Mouse (Mus musculus): ENCODE measurements around the gene Syde2. TPM values are rescaled to one million over a fixed set of nuclear protein-coding genes. Genes with fewer than 3 reads are reported as not detected.
A peak's percentile ranks its signal among the peaks of the same experiment; 100 is the strongest.

Gene Syde2
- total and polyA plus RNA-seq, 3 experiments, result 0.02 to 0.76 TPM; not detected in 1

GRCm38 (mm10) chr3:145985333-145985925 is 2.2 kb upstream of the Syde2 start:
- Histone ChIP-seq H3K27me3 (ENCODE audit: insufficient read depth, low read length) (no peaks in the 10 kb centered on the region), H3K4me1 (ENCODE audit: insufficient read depth, low read depth, low read length) (peaks cover 19% of the 10 kb centered on the region), H3K9me3 (replicated peaks) (peaks cover 22% of the 10 kb centered on the region), H3K36me3 (replicated peaks) (peaks cover 4% of the 10 kb centered on the region), H3K4me3 (ENCODE audit: low read depth, low read length) (no peak overlapping the region)
- ATAC-seq (ENCODE audit: extremely low read depth, insufficient number of reproducible peaks, low FRiP score, poor library complexity, severe bottlenecking) (no peak), DNase-seq (ENCODE audit: low spot score) (no peak)
- TF ChIP-seq CTCF (IDR thresholded peaks at IDR 0.05; ENCODE audit: low read depth, low read length) (no peak), POLR2AphosphoS5 (IDR thresholded peaks at IDR 0.05; ENCODE audit: insufficient replicate concordance, low read depth, low read length) (no peak), GATA1 (IDR thresholded peaks at IDR 0.05; ENCODE audit: borderline replicate concordance, low read length) (no peak), GATA2 (IDR thresholded peaks at IDR 0.05; ENCODE audit: borderline replicate concordance, low read depth, low read length) (no peak), TAL1 (conservative IDR thresholded peaks at IDR 0.05; ENCODE audit: low read depth, low read length) (no peak)

GRCm38 (mm10) chr3:145986317-145987001 is 1.2 kb upstream of the Syde2 start:
- H3K4me3 ChIP-seq (ENCODE audit: low read depth, low read length), result no peak overlapping the region
- peaks cover 4% of the 10 kb centered on the region for H3K36me3 ChIP-seq (replicated peaks)
- H3K9me3 ChIP-seq (replicated peaks), result peaks cover 22% of the 10 kb centered on the region
- H3K27me3 ChIP-seq (ENCODE audit: insufficient read depth, low read length), result no peaks in the 10 kb centered on the region
- DNase-seq (ENCODE audit: low spot score) (no peak), ATAC-seq (ENCODE audit: extremely low read depth, insufficient number of reproducible peaks, low FRiP score, poor library complexity, severe bottlenecking) (no peak)
- H3K4me1 ChIP-seq (ENCODE audit: insufficient read depth, low read depth, low read length), result peaks cover 15% of the 10 kb centered on the region; the same call in 1 of the 2 replicates
- TF ChIP-seq TAL1 (conservative IDR thresholded peaks at IDR 0.05; ENCODE audit: low read depth, low read length), result no peak

- DNase-seq (ENCODE audit: low spot score), result no peak
- peaks cover 4% of the 10 kb centered on the region for H3K36me3 ChIP-seq (replicated peaks)
- ATAC-seq (ENCODE audit: extremely low read depth, insufficient number of reproducible peaks, low FRiP score, poor library complexity, severe bottlenecking), result no peak
- H3K27me3 ChIP-seq (ENCODE audit: insufficient read depth, low read length), result no peaks in the 10 kb centered on the region
- TF ChIP-seq GATA2 (IDR thresholded peaks at IDR 0.05; ENCODE audit: borderline replicate concordance, low read depth, low read length) (no peak), GATA1 (IDR thresholded peaks at IDR 0.05; ENCODE audit: borderline replicate concordance, low read length) (no peak), TAL1 (conservative IDR thresholded peaks at IDR 0.05; ENCODE audit: low read depth, low read length) (no peak), CTCF (IDR thresholded peaks at IDR 0.05; ENCODE audit: low read depth, low read length) (no peak), POLR2AphosphoS5 (IDR thresholded peaks at IDR 0.05; ENCODE audit: insufficient replicate concordance, low read depth, low read length) (no peak)
- peaks cover 22% of the 10 kb centered on the region for H3K9me3 ChIP-seq (replicated peaks)
- peaks cover 15% of the 10 kb centered on the region; the same call in 1 of the 2 replicates for H3K4me1 ChIP-seq (ENCODE audit: insufficient read depth, low read depth, low read length)
- H3K4me3 ChIP-seq (ENCODE audit: low read depth, low read length), result peak overlapping the region; percentile 7; the same call in 1 of the 2 replicates
Measured at GRCm38 (mm10) chr3:145987970-145988683, 457 bp downstream of the Syde2 start.

DNA sequence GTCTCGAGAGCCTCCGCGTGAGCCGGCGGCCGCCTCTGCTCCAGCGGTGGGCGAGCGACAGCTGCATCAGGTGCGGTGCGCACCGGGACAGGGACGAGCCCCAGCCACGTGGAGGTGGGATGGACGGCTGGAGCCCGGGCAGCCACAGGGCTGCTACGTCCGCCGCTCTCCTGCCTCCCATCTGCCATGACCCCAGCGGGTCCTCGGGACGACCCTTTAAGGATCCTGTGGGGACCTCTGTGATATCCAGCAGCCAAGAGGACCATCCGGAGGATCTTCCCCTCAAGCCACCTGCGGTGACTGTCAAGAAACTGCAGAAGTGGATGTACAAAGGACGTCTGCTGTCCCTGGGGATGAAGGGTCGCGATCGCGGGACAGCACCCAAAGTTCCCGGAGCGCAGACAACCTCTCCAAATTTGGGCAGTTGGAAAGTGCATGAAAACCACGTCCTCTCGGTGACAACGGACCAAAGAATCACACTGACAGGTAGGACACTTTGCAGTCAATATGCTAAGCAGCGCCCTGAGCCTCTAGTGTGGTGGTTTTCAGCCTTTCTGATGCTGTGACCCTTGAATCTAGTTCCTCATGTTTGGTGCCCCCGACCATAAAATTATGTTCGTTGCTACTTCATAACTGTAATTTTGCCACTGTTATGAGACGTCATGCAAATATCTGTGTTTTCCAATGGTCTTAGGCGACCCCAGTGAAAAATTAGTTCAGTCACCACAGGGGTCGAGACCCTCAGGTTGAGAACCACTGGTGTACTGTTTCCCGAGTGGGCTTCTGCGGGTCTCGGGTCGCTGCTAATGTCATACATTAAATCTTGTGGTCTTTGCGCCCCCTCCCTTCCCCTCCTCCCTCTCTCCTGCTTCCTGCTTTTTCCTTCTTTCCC is 1.3 kb downstream of the Syde2 start:
- Histone ChIP-seq H3K36me3 (replicated peaks) (peaks cover 4% of the 10 kb centered on the region), H3K9me3 (replicated peaks) (peaks cover 22% of the 10 kb centered on the region), H3K27me3 (ENCODE audit: insufficient read depth, low read length) (no peaks in the 10 kb centered on the region), H3K4me1 (ENCODE audit: insufficient read depth, low read depth, low read length) (peaks cover 21% of the 10 kb centered on the region), H3K4me3 (ENCODE audit: low read depth, low read length) (peak overlapping the region; percentile 7; the same call in 1 of the 2 replicates)
- DNase-seq (ENCODE audit: low spot score), result no peak
- TF ChIP-seq GATA2 (IDR thresholded peaks at IDR 0.05; ENCODE audit: borderline replicate concordance, low read depth, low read length), result no peak
- TF ChIP-seq TAL1 (conservative IDR thresholded peaks at IDR 0.05; ENCODE audit: low read depth, low read length), result no peak
- TF ChIP-seq GATA1 (IDR thresholded peaks at IDR 0.05; ENCODE audit: borderline replicate concordance, low read length), result no peak
- no peak for TF ChIP-seq CTCF (IDR thresholded peaks at IDR 0.05; ENCODE audit: low read depth, low read length)
- TF ChIP-seq POLR2AphosphoS5 (IDR thresholded peaks at IDR 0.05; ENCODE audit: insufficient replicate concordance, low read depth, low read length), result no peak
- no peak for ATAC-seq (ENCODE audit: extremely low read depth, insufficient number of reproducible peaks, low FRiP score, poor library complexity, severe bottlenecking)

DNA sequence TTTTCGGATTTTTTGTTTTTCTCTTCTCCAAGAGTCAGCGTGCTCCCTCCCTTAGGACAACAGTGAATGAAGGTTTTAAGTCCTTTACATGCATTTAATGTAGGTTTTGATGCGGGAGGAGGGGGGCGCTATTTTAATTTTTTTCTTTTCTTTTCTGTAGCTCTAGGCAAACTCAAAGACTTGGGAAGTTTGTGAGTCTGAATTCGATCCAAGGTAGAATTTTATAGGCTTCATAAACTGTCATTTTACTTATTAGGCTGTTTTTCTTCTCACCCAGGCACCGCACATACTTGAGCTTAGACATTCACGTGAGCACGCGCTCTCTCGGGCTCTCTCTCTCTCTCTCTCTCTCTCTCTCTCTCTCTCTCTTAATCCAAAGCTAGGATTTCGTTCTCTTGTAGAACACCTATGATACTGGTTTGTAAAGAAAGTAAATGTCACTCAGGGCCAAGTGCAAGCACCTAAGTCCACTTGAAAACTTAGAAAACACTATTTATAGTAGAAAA is 2.0 kb downstream of the Syde2 start:
- H3K27me3 ChIP-seq (ENCODE audit: insufficient read depth, low read length), result no peaks in the 10 kb centered on the region
- H3K36me3 ChIP-seq (replicated peaks), result peaks cover 4% of the 10 kb centered on the region
- ATAC-seq (ENCODE audit: extremely low read depth, insufficient number of reproducible peaks, low FRiP score, poor library complexity, severe bottlenecking) (no peak), DNase-seq (ENCODE audit: low spot score) (no peak)
- H3K9me3 ChIP-seq (replicated peaks), result peaks cover 22% of the 10 kb centered on the region
- peaks cover 17% of the 10 kb centered on the region for H3K4me1 ChIP-seq (ENCODE audit: insufficient read depth, low read depth, low read length)
- no peak for TF ChIP-seq TAL1 (conservative IDR thresholded peaks at IDR 0.05; ENCODE audit: low read depth, low read length)
- no peak for TF ChIP-seq GATA2 (IDR thresholded peaks at IDR 0.05; ENCODE audit: borderline replicate concordance, low read depth, low read length)
- no peak overlapping the region for H3K4me3 ChIP-seq (ENCODE audit: low read depth, low read length)

Data from G1E (cell line).